Mouse (Mus musculus): ENCODE results near the gene Top2a.

Top2a gene

DNA sequence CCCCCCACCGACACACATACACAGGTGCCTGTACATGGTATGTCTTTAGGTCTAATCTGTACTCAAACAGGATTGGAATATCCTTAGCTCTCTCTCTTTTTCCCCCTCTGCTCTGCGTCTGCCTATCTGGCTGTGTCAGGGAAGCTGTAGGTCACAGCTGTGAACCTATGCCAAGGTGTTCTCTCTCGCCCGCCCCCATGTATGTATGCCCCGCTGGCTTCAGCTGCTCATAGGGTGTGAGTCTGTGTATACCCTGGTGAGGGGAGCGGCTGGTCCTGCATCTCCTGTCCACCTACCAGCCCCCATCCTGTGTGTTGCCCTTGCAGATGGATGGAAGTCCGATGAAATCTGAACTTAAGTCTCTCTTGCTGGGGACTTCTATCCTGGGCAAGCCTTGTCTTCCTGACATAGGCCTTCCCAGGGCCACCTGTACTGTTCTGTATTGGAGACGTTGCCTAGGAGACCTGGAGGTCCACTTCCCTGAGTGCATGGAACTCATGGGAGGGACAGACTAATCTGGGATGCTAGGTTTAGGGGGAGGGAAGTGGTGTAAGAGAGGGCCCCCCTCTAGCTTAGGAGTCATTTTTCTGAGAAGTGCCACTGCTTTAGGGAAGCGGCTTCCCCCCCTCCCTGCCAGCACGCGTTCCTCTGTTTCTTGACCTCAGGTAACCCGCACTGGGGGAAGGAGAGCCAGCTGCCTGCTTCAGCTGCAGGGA, 74.6 kb downstream of the Top2a start:
- DNase-seq (ENCODE audit: low spot score) = no peak

DNA sequence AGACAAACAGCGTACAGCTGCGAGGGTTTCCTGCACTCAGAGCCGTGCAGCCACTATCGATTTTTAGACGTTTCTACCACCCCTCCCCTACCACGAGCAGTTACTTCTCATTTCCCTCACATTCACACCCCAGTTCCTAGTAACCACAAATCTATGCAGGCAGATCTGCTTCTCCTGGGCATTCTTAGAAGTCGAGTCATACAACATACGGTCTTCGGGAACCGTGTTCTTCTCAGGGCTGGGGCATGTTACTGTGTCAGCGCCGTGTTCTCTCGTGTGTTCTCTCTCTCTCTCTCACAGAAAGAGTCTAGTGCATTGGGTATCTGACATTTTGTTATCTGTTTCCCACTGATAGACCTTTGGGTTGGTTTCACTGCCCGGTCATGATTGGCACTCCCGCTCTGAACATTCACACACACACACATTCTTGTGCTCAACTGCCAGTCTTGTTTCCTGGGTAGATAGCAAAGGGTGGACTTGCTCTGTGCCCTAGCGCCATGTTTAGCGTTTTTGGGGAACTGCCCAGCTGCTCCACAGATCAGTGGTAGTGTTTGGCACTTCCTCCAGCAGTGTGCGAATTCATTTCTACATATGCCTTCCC, 75.9 kb downstream of the Top2a start:
- no peak for DNase-seq (ENCODE audit: low spot score)

DNA sequence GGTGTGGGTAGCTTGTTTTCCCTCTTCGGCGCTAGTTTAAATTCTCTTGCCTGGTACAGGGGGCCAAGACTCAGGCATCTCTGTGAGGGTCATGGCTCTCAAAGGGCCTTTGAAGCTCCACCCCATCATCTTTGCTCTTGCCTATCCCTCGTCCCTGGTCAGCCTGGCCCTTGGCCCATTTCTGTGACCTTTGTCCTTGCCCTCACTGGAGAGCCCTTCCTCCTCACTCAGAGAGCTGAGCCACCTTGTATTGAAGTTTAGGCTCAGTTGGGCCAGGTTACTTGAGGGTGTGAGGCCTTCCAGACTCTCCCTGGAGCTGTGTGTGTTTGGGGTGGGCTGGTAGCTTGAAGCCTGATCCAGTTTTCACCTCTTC, 78.4 kb downstream of the Top2a start:
- DNase-seq (ENCODE audit: low spot score) = no peak

DNA sequence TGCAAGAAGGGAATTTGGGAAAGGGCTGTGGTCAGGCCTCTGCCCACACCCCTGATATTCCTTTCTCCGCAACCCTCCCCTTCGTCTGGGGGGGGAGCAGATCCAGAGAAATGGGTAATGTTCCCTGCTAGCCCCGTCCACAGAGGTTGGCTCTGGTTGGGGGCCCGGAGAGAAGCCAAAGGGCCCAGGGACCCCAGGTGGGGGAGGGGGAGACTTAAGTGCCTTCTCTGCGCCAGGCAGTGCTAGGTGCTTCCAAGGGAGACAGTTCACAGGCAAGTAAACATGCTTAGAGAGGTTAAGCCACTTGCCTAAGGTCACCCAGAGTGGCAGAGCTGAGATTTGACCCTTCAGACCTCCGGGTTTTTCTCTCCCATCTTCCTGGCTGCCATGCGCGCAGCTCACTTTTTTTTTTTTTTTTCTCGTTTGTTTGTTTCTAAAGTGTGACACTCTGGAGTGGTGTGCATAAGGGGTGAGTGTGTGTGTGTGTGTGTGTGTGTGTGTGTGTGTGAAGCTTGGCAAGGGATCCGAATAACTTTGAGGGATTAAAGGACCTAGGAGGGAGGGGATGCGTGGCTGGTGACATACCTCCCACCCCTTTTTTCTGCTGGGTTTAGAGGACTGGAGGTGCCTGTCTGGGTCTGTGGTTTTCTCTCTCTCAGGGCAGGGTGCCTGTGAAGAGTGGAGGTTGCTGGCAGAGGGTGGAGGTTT, 78.9 kb downstream of the Top2a start:
- no peak for DNase-seq (ENCODE audit: low spot score)

DNA sequence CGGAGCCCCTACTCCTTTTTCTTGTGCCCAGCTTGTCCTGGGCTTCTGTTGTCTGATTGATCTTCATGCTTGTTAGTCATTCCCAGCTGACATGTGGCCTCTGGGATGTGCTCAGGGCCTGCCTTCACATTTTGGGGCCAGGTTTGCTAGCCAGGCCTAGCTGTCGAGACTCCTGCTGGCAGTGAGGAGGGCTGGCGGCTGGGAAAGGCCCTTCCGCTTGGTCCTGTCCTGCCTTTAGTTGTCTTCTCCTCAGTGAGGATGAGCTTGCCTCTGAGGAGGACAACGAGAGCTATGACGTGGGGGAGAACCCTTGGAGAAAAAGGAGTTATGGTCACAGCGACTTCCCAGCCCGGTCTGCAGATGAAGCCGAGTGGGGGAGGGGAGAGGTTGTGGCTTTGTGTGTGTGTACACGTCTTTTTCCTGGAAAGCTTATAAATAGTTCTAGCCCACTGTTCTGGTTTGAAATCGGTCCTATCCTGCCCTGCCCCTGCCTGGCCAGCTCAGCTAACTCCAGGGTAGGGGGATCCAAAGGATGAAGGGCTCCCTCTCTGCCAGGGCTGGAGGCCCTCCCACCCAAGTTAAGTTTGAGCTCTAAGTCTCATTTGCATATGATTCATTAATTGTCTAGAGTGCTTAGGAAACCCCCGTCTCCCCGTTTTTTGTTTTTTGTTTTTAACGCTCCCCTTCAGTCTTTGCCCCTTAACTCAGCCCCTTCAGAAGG, 80.1 kb downstream of the Top2a start:
- peak; percentile 5 for DNase-seq (ENCODE audit: low spot score)
